15 mouse cellular contexts compared by ENCODE assay signal in genomic region chr12:41427464-41427863, GRCm38 (mm10). TPM values are rescaled to one million over a fixed set of nuclear protein-coding genes. Genes with fewer than 3 reads are reported as not detected.
A peak's percentile ranks its signal among the peaks of the same experiment; 100 is the strongest.
DNase-seq lines count a peak whose midpoint lies in the region; ATAC-seq and TF ChIP-seq lines count a peak whose summit lies in the region.
"Had no signal": no experiment of that assay in that cellular context is flagged by ENCODE, and none has a peak within 500 bp of the region (broad histone marks: within the 10 kb centered on the region; RNA-seq: fewer than 3 reads in every experiment).

No protein-coding gene starts in this region.

- no peaks in the 10 kb centered on the region for H3K27me3 ChIP-seq in forebrain, embryonic 11.5 days (ENCODE audit: control insufficient read depth, insufficient read depth, low read length)
- no peaks in the 10 kb centered on the region for H3K27me3 ChIP-seq in forebrain, postnatal 0 days (ENCODE audit: insufficient read depth, low read length)
- H3K27me3 ChIP-seq in midbrain, embryonic 13.5 days, result no peaks in the 10 kb centered on the region
- H3K27me3 ChIP-seq in midbrain, embryonic 15.5 days (replicated peaks), result no peaks in the 10 kb centered on the region
- H3K27me3 ChIP-seq: intestine, embryonic 15.5 days; lung, embryonic 15.5 days; megakaryocyte, embryonic 14.5 days; neural tube, embryonic 12.5 days had no signal

- H3K9me3 ChIP-seq in forebrain, embryonic 11.5 days (ENCODE audit: control insufficient read depth, low read length), result no peaks in the 10 kb centered on the region
- no peaks in the 10 kb centered on the region for H3K9me3 ChIP-seq in forebrain, postnatal 0 days (ENCODE audit: low read length)
- no peaks in the 10 kb centered on the region for H3K9me3 ChIP-seq in midbrain, embryonic 13.5 days
- no peaks in the 10 kb centered on the region for H3K9me3 ChIP-seq in midbrain, embryonic 15.5 days
- H3K9me3 ChIP-seq: G1E; intestine, embryonic 15.5 days; lung, embryonic 15.5 days; megakaryocyte, embryonic 14.5 days; neural tube, embryonic 12.5 days had no signal

- DNase-seq in forebrain, embryonic 11.5 days (ENCODE audit: low spot score), result no peak
- DNase-seq in forebrain, postnatal 0 days, result no peak
- peak; percentile 31 to 37 for DNase-seq in cerebellum, postnatal 36 days
- DNase-seq in kidney, adult 11 months, result no peak
- DNase-seq in layer of hippocampus, adult 9-11 months, result no peak
- DNase-seq: liver; right cerebral cortex, adult 18-20 months had no signal

- no peak overlapping the region for H3K4me3 ChIP-seq in forebrain, embryonic 11.5 days (ENCODE audit: low read depth, low read length)
- H3K4me3 ChIP-seq in forebrain, postnatal 0 days (ENCODE audit: low read depth, low read length), result no peak overlapping the region
- H3K4me3 ChIP-seq in midbrain, embryonic 13.5 days (replicated peaks), result no peak overlapping the region
- H3K4me3 ChIP-seq in midbrain, embryonic 15.5 days, result no peak overlapping the region
- H3K4me3 ChIP-seq: intestine, embryonic 15.5 days; lung, embryonic 15.5 days; megakaryocyte, embryonic 14.5 days; neural tube, embryonic 12.5 days had no signal

- 0 out of 2 replicates have a peak, but pooled peaks have one; percentile 59 for ATAC-seq in forebrain, embryonic 11.5 days (replicated peaks; ENCODE audit: low FRiP score)
- no peak for ATAC-seq in forebrain, postnatal 0 days
- ATAC-seq in midbrain, embryonic 13.5 days, result 0 out of 2 replicates have a peak, but pooled peaks have one; percentile 53
- ATAC-seq in midbrain, embryonic 15.5 days (replicated peaks), result no peak; the same call in 1 of the 2 replicates
- no peak for ATAC-seq in megakaryocyte-erythroid progenitor cell, adult 5-6 weeks (replicated peaks; ENCODE audit: low FRiP score, low TSS enrichment, poor library complexity, severe bottlenecking)
- ATAC-seq: intestine, embryonic 15.5 days had no signal

- WGBS in forebrain, embryonic 11.5 days, result 34% methylated on average over 5 of the region's 5 CpGs
- WGBS in forebrain, postnatal 0 days, result 26% methylated on average over 5 of the region's 5 CpGs
- 23% methylated on average over 5 of the region's 5 CpGs for WGBS in midbrain, embryonic 13.5 days
- 28% methylated on average over 5 of the region's 5 CpGs for WGBS in midbrain, embryonic 15.5 days

- no peak overlapping the region for H3K9ac ChIP-seq in forebrain, embryonic 11.5 days (ENCODE audit: low read length)
- no peak overlapping the region for H3K9ac ChIP-seq in forebrain, postnatal 0 days
- H3K9ac ChIP-seq in midbrain, embryonic 13.5 days (replicated peaks), result no peak overlapping the region
- no peak overlapping the region for H3K9ac ChIP-seq in midbrain, embryonic 15.5 days
- H3K9ac ChIP-seq: intestine, embryonic 15.5 days; lung, embryonic 15.5 days; neural tube, embryonic 12.5 days had no signal

- no peak for TF ChIP-seq CTCF in forebrain, postnatal 0 days (IDR thresholded peaks at IDR 0.05; ENCODE audit: low read depth)

- no peaks in the 10 kb centered on the region; the same call in 1 of the 2 replicates for H3K4me1 ChIP-seq in forebrain, embryonic 11.5 days (replicated peaks; ENCODE audit: control insufficient read depth, insufficient read depth, low read length)
- no peaks in the 10 kb centered on the region for H3K4me1 ChIP-seq in forebrain, postnatal 0 days (ENCODE audit: insufficient read depth)
- H3K4me1 ChIP-seq in midbrain, embryonic 13.5 days (replicated peaks), result peaks cover 10% of the 10 kb centered on the region
- H3K4me1 ChIP-seq in midbrain, embryonic 15.5 days, result 0 out of 2 replicates have a peak, but pooled peaks cover 3% of the 10 kb centered on the region
- H3K4me1 ChIP-seq: intestine, embryonic 15.5 days; lung, embryonic 15.5 days; megakaryocyte, embryonic 14.5 days; neural tube, embryonic 12.5 days had no signal

- H3K36me3 ChIP-seq in forebrain, embryonic 11.5 days (ENCODE audit: control insufficient read depth, insufficient read depth, low read length), result no peaks in the 10 kb centered on the region
- no peaks in the 10 kb centered on the region for H3K36me3 ChIP-seq in forebrain, postnatal 0 days (ENCODE audit: insufficient read depth)
- H3K36me3 ChIP-seq in midbrain, embryonic 13.5 days, result no peaks in the 10 kb centered on the region
- H3K36me3 ChIP-seq in midbrain, embryonic 15.5 days (replicated peaks), result no peaks in the 10 kb centered on the region
- H3K36me3 ChIP-seq: G1E; intestine, embryonic 15.5 days; lung, embryonic 15.5 days; neural tube, embryonic 12.5 days had no signal

- no peak overlapping the region for H3K4me2 ChIP-seq in forebrain, embryonic 11.5 days (ENCODE audit: low read depth, low read length, severe bottlenecking)
- no peak overlapping the region for H3K4me2 ChIP-seq in forebrain, postnatal 0 days (ENCODE audit: low read depth)
- H3K4me2 ChIP-seq in midbrain, embryonic 13.5 days (replicated peaks), result no peak overlapping the region
- no peak overlapping the region for H3K4me2 ChIP-seq in midbrain, embryonic 15.5 days
- H3K4me2 ChIP-seq: intestine, embryonic 15.5 days; lung, embryonic 15.5 days; neural tube, embryonic 12.5 days had no signal

- H3K27ac ChIP-seq in forebrain, embryonic 11.5 days (ENCODE audit: low read depth, low read length), result no peak overlapping the region
- no peak overlapping the region for H3K27ac ChIP-seq in forebrain, postnatal 0 days (ENCODE audit: low read depth, low read length)
- no peak overlapping the region for H3K27ac ChIP-seq in midbrain, embryonic 13.5 days
- no peak overlapping the region for H3K27ac ChIP-seq in midbrain, embryonic 15.5 days
- H3K27ac ChIP-seq: intestine, embryonic 15.5 days; lung, embryonic 15.5 days; neural tube, embryonic 12.5 days had no signal

RNA-seq across cellular contexts. Expression of gene Lrrn3, which starts 58.8 kb away (rescaled TPM):
- polyA plus RNA-seq in forebrain, embryonic 11.5 days (2014; fragmentation: Nextera tagmentation; extraction: Ambion mirVana), result 23.5 and 24.0 TPM in 2 replicates
- 116 and 127 TPM in 2 replicates for total RNA-seq in forebrain, postnatal 0 days (2014; rRNA removed)
- polyA plus RNA-seq in forebrain, postnatal 0 days (2015; fragmentation: Nextera tagmentation; extraction: Ambion mirVana), result 80.0 and 92.8 TPM in 2 replicates
- polyA plus RNA-seq in midbrain, embryonic 13.5 days (2015; fragmentation: Nextera tagmentation; extraction: Ambion mirVana), result 78.4 and 82.4 TPM in 2 replicates
- 95.8 and 105 TPM in 2 replicates for polyA plus RNA-seq in midbrain, embryonic 15.5 days (2015; fragmentation: Nextera tagmentation; extraction: Ambion mirVana)
- total RNA-seq in megakaryocyte-erythroid progenitor cell, adult 5-6 weeks (2014; fragmentation: Nextera tagmentation), result not detected in 2 replicates
- 0.42 TPM in 1 of 2 replicates, not detected in the other for total RNA-seq in megakaryocyte-erythroid progenitor cell, adult 5-6 weeks (2017)
- polyA plus RNA-seq: G1E had no signal

Comparison
In these comparisons a context has a peak if more than half of its experiments do, and no peak if none do; other contexts are left out.
1. ATAC-seq: peak in forebrain, embryonic 11.5 days (single experiment) and midbrain, embryonic 13.5 days (single experiment); none in forebrain, postnatal 0 days (single experiment), midbrain, embryonic 15.5 days (single experiment) and megakaryocyte-erythroid progenitor cell, adult 5-6 weeks (single experiment).
2. DNase-seq: peak in cerebellum, postnatal 36 days (2 of 2); none in forebrain, embryonic 11.5 days (single experiment), forebrain, postnatal 0 days (single experiment), kidney, adult 11 months (single experiment) and layer of hippocampus, adult 9-11 months (single experiment).